Mouse (Mus musculus) erythroblast, embryonic 14.5 days (primary cell): ENCODE results near the gene Btbd6. TPM values are rescaled to one million over a fixed set of nuclear protein-coding genes. Genes with fewer than 3 reads are reported as not detected.
A peak's percentile ranks its signal among the peaks of the same experiment; 100 is the strongest.

Experiments
- H3K27me3 ChIP-seq: 2 replicates; pipeline ENCODE4 v1.6.1; 2012; ENCODE audit warnings: inconsistent platforms; ENCODE audit not compliant: control insufficient read depth
- H3K36me3 ChIP-seq: 2 replicates; pipeline ENCODE4 v1.6.1; 2012; ENCODE audit warnings: mild to moderate bottlenecking, inconsistent platforms; ENCODE audit not compliant: control insufficient read depth
- H3K4me1 ChIP-seq: 2 replicates; pipeline ENCODE4 v1.6.1; 2012; ENCODE audit warnings: inconsistent platforms; ENCODE audit not compliant: control insufficient read depth
- H3K4me3 ChIP-seq: replicated peaks from 2 replicates; pipeline ENCODE3; 2012; ENCODE audit warnings: moderate library complexity, mild to moderate bottlenecking, inconsistent platforms
- H3K9me3 ChIP-seq: 2 replicates; pipeline ENCODE4 v1.6.1; 2012; ENCODE audit warnings: low read length, inconsistent platforms, mixed read lengths; ENCODE audit not compliant: control insufficient read depth
- GATA1 ChIP-seq: IDR thresholded peaks from 2 replicates; pipeline ENCODE4 v1.6.1; 2012; ENCODE audit warnings: low read length, inconsistent platforms, mixed read lengths
- TAL1 ChIP-seq: IDR thresholded peaks from 3 replicates; pipeline ENCODE4 v1.6.1; 2012; ENCODE audit warnings: low read length, inconsistent platforms, mixed read lengths
- polyA plus RNA-seq: library from polyadenylated mRNA; stranded (reverse); fragments of >175 nt; gene quantifications from 2 replicates; pipeline ENCODE4 v1.2.3, GENCODE M21; 2012

Gene Btbd6
- polyA plus RNA-seq, 1 experiment = 2.6 TPM

DNA sequence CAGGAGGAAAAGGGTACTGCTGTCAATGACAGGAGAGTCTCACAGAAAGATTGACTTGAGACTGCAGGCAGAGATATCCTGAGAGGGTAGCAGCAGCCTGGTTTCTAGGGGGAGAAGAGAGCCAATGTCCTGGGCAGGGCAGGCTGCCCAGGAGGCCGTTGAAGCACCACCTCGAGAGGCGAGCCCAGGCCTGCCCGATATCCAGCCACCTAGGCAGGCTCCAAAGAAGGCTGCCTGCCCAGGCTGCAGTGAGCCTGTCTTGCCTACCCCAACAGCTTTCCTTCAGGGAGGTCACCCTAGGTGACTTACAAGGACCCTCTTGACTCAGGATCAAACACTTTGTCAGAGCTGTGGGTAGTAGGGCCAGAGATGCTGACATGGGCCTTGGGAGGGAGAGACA is 36.0 kb upstream of the Btbd6 start:
- no peak for TF ChIP-seq GATA1
- no peak for TF ChIP-seq TAL1
- H3K27me3 ChIP-seq = no peaks in the 10 kb centered on the region
- no peaks in the 10 kb centered on the region for H3K36me3 ChIP-seq
- H3K9me3 ChIP-seq = no peaks in the 10 kb centered on the region
- no peak overlapping the region for H3K4me3 ChIP-seq
- peaks cover 22% of the 10 kb centered on the region for H3K4me1 ChIP-seq

DNA sequence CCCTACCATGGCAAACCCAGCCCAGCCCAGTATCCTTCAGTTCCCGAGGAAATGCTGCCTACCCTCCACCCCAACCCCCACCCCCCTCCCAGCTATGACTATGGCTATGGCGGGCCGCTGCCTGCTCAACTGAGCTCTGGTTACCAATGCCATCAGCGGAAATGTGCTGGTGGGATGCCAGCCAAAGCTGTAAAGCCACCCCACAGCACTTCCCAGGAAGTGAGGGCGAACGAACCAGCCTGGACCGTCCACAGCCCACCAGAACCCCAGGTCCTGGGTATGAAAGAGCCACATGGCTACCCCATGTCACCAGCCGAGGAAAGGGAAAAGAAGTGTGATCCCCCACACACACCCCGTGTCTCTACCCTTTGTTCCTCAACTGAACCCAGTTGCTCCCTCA is 35.6 kb upstream of the Btbd6 start:
- no peak overlapping the region for H3K4me3 ChIP-seq
- H3K36me3 ChIP-seq = no peaks in the 10 kb centered on the region
- peaks cover 22% of the 10 kb centered on the region for H3K4me1 ChIP-seq
- no peaks in the 10 kb centered on the region for H3K9me3 ChIP-seq
- TF ChIP-seq TAL1 (no peak), GATA1 (no peak)
- no peaks in the 10 kb centered on the region for H3K27me3 ChIP-seq

DNA sequence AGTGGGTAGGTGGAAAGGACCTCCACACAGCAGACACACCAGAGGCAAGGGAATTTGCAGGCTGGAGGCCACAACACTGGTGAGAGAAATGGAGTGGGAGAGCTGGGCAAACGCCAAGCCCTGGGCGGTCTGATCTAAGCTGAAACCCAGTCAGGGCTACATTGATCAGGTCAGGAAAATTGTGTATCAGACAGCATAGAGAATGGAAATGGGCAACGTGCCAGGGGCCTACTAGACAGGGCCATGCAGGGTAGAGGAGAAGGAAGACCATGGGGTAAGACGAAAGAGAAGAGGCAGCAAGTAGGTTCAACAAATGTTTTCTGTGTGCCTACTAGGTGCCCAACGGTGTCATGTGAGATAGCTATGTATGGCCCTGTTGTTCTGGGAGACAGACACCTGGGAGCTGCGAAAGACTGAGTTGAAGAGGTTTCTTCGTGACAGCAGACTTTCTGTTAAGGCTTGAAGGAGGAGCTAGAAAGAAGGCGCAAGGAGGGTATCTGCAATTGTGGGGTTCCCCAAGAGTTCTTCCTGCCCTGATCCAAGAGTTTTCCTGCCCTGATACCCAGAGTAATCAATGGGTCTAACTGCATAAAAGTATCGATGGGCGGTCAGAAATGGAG is 35.0 kb upstream of the Btbd6 start:
- TF ChIP-seq GATA1 = no peak
- no peak for TF ChIP-seq TAL1
- H3K9me3 ChIP-seq = no peaks in the 10 kb centered on the region
- peaks cover 22% of the 10 kb centered on the region for H3K4me1 ChIP-seq
- peak overlapping the region; percentile 81 for H3K4me3 ChIP-seq
- H3K27me3 ChIP-seq = no peaks in the 10 kb centered on the region
- no peaks in the 10 kb centered on the region for H3K36me3 ChIP-seq

DNA sequence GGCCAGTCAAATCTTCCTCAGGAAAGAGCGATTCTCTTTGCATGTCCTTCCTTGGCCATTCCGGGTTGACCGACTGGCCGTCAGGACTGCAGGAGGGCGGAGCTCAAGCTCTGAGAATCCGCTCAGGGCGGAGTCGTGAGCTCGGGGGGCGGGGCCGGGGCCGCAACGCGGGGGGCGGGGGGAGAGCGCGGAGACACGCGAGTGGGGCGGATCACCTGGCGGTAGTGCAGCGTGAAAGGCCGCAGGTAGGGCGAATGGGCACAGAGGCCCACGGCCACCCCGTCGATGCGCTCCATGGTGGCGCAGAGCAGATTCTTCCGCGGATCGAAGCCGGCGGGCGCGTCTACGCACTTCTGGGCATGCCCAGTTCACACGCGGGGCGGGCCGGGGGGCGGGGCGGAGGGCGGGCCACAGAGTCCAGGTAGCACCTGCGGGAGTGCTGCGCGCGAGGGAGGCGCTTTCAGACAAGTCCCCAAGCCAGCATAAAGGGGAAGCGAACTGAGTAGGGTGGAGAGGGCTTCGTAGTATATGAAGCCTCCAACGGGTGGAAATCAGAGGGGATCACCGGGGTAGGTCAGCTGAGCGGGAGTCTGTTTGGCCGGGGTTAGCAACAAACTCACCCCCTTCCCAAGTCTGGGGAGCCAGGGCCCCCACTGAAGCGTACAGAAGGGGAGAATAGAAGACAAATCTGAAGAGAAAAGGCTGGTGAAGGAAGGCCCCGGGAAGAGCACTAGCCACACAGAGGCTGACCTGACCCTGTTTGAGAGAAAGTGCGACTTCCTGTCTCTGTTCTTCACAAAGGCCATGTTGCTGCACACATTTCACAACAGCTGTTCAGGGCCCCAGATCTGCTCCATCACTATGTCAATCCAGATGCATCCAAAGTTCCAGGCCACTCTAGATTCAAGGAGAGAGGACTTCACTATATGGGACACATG is 34.2 kb upstream of the Btbd6 start, which contains the start of gene Nudt14:
Gene Nudt14, minus strand, starts transcription at position 349 of the 938 bp plus-strand sequence.
- Histone ChIP-seq H3K4me3 (peak within 1 kb of the TSS; percentile 81), H3K9me3 (no peaks in the 10 kb centered on the region), H3K27me3 (0 out of 2 replicates have a peak, but pooled peaks cover 4% of the 10 kb centered on the region), H3K36me3 (no peaks in the 10 kb centered on the region), H3K4me1 (peaks cover 22% of the 10 kb centered on the region)
- TF ChIP-seq GATA1 (no peak), TAL1 (no peak)

DNA sequence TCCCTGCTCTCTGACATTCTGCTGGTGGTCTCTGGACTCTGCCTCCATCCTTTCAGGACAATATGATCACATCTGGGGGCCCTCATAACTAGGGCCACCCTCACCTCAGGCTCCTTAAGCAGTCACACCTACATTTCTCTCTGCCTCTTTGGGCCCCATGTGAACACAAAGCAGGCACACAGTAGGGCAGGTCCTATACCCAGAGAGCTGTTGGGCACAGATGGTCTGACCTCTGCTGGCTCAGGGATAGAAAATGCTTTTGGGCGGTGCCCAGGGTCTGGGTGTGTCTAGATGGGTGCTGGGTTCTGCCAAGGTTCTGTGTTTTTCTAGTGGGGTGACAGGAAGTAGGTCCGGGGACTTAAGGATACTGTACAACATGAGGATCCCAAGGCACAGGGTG is 32.6 kb upstream of the Btbd6 start:
- Histone ChIP-seq H3K36me3 (no peaks in the 10 kb centered on the region), H3K27me3 (peaks cover 13% of the 10 kb centered on the region), H3K4me3 (no peak overlapping the region), H3K9me3 (no peaks in the 10 kb centered on the region), H3K4me1 (peaks cover 22% of the 10 kb centered on the region)
- no peak for TF ChIP-seq TAL1
- no peak for TF ChIP-seq GATA1

DNA sequence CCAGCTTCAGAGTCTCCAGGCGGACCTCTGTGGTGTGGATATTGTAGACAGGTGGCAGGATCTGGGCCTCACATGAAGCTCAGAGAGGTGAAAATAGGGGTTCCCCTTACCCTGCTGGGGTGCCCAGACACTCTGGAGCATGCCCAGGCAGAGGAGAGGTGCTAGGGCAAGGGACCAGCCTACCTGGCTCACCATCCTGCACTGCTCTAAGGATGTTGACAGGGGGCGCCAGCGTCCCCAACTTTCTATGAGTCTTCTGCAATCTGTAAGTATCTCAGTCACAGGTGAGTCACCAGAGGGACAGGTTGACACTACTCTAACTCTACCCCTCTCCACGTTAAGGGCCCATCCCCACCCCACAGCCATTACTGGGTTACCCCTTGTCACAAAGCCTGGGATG is 29.0 kb upstream of the Btbd6 start:
- Histone ChIP-seq H3K27me3 (peaks cover 50% of the 10 kb centered on the region), H3K9me3 (no peaks in the 10 kb centered on the region), H3K4me3 (no peak overlapping the region), H3K4me1 (peaks cover 20% of the 10 kb centered on the region), H3K36me3 (no peaks in the 10 kb centered on the region)
- TF ChIP-seq TAL1 (no peak), GATA1 (no peak)

DNA sequence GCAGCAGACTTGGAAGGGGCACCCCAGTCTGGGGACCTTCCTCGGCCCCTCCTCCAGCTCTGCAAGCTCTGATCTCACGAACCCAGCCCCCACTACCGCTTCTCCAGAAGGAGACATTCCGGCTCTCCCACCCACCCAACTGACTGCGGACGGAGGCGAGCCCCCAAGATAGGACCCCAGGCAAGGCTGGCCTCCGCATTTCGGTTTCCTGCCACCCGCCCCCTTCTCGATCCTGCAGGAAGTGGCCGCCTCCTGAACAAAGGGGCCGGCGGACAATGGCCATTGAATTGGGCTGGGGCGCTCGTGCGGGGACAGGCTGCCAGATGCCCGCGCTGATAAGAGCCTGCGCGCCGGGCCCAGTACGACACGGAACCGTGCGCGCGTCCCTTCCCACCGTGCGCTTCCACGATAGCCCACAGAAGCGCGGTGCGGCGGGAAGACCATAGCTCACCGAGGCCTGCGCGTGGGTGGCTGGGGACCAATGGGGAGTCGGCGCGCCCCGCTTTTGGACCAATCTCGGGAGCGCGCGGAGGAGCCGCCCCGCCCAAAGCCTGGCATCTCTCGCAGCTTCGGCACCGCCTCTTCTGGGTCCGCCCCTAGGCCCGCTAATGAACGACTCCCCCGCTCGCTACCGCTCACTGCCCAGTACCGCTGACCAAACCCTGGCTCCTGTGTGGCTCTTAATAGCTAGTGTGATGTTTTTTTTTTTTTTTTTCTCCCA is 26.1 kb upstream of the Btbd6 start:
- peak overlapping the region; percentile 64 for H3K4me3 ChIP-seq
- no peaks in the 10 kb centered on the region for H3K36me3 ChIP-seq
- peaks cover 20% of the 10 kb centered on the region for H3K4me1 ChIP-seq
- H3K9me3 ChIP-seq = no peaks in the 10 kb centered on the region
- H3K27me3 ChIP-seq = peaks cover 61% of the 10 kb centered on the region
- peak; percentile 30; the same call in 1 of the 2 replicates for TF ChIP-seq GATA1
- TF ChIP-seq TAL1 = no peak

DNA sequence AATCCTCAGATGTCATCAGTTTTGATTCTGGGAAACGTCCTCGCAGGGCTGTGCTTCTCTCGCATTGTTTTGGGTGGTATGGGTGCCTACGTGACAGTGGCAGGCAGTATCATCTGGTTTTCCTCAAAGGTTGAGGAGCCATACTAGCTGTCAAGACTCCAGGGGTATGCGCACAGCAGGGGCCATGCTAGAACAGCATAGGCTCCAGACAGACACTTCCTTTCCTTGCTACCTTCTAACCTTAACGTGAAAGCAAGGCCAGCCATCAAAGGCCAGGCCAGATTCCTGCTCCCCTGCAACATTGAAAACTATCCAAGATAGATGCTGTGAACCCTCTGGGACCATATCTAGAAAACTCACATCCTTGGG is 25.5 kb upstream of the Btbd6 start:
- H3K36me3 ChIP-seq = no peaks in the 10 kb centered on the region
- peaks cover 61% of the 10 kb centered on the region for H3K27me3 ChIP-seq
- no peaks in the 10 kb centered on the region for H3K9me3 ChIP-seq
- TF ChIP-seq TAL1 (no peak), GATA1 (no peak)
- peaks cover 22% of the 10 kb centered on the region for H3K4me1 ChIP-seq
- H3K4me3 ChIP-seq = peak overlapping the region; percentile 64
